Mouse (Mus musculus) thymus, postnatal 10 days (tissue): ENCODE results near the gene Ddc.

Source experiments
- DNase-seq, 2 experiments: peaks; one replicate each; pipeline ENCODE4 v3.0.0; 2021; ENCODE audit warnings: low spot score in 2 of 2

Gene Ddc

GRCm38 (mm10) chr11:11905518-11905917 is 7.6 kb upstream of the Ddc start:
- no peak for DNase-seq

GRCm38 (mm10) chr11:11904995-11905394 is 7.1 kb upstream of the Ddc start:
- no peak for DNase-seq

GRCm38 (mm10) chr11:11901509-11901908 is 3.6 kb upstream of the Ddc start:
- no peak for DNase-seq

- no peak for DNase-seq
Observed at GRCm38 (mm10) chr11:11898496-11898895, 552 bp upstream of the Ddc start.

DNA sequence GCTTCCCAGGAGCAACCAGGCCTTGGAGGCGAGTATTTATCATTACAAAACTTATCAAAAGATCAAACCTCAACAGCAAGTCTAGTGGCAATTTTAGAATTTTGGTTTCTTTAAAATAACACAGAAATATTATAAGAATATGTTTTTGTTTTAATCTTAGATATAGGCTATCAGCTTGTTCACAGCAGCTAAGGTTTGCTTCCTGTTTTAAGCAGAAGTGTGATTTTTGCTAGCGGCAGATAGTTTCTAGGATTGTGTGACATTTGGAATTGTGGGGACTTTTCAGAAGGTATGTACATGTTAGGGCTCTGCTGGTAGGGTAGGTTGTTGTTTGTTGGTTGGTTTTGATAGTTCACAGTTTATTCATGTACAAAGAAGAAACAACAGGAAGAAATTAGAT is 2.5 kb downstream of the Ddc start:
- no peak for DNase-seq

GRCm38 (mm10) chr11:11893769-11894168 is 4.2 kb downstream of the Ddc start:
- DNase-seq = no peak

- DNase-seq = no peak
Observed at GRCm38 (mm10) chr11:11892993-11893602, 4.8 kb downstream of the Ddc start.

DNA sequence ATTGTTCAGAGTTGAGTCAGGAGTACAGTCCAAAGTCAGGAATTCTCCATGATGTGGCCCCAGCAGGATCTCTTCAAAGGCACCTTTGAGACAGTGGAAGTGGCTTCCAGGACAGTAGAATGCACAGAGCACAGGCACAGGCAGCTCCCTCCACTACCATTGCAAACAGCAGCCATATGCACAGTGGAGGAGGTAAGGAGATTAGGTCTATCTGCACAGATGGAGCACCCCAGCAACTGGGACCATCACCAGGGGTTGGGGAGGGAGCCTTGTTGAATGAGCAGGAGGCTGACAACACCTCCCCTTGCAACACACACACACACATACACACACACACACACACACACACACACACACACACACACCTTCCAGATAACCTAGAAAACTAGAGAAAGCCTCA is 6.1 kb downstream of the Ddc start:
- DNase-seq = no peak

GRCm38 (mm10) chr11:11890139-11890741 is 7.7 kb downstream of the Ddc start:
- DNase-seq = no peak

DNA sequence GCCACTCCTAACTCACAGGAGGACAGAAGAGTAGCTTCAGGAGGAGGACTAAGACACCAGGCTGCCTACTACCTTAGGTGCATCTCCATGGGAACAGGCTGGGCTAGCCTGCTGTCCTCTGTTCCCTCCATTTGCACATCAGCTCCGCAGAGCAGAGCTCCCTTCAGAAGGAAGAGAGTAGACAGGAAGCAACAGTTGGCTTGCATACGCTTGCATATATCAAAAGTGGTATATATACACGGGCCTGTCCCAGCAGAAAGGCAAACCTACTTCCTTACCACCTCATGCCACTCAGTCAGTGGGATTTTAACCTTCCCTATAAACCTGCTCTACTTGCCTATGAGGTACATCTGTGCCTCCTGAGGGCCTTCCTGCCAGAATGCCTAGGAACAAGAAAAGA is 9.2 kb downstream of the Ddc start:
- no peak for DNase-seq

- DNase-seq = no peak
Observed at GRCm38 (mm10) chr11:11888051-11888450, 9.9 kb downstream of the Ddc start.

DNA sequence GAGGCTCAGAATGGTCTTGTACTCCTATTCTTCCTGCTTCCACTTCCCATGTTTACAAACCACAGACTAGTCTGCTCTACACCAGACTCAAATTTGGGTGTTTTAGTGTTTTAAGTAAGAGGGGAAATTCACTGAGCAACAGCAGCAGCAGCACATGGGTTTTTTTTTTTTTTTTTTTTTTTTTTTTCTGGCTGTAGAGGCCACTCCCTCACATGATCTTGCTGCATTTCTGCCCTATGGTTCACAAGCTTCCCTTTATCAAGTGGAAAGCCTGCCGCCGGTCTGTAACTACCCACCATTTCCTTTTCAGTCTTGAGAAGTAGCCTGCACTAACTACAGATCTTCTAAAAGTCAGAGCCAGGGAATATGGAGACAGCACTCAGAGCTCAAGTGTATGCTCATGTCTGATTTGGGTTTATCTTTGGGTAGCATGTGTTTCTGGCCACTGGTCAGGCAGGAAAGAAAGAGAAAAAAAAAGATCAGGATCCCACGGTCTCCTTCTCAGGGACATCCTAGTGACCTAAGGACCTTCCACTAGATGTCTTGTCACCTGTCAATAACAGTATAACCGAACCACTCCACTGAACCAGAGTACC is 11.4 kb downstream of the Ddc start:
- no peak for DNase-seq

DNA sequence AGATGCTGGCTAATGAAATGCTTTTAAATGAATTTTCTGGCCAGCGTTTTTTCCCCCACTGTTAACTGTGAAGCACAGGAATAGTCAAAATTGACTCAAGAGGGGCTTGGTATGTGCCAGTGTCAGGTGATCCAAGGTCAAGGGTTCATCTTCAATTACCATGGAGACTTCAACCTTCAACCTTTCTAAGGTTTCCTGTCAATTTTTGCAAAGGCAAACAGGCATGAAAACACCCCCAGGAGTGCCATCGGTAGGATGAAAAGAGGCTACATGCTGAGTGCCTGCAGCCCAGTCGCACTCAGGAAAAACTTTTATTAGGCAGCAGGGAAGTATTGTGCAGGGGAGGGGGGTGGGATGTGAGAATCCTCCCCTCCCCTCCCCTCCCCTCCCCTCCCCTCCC is 12.0 kb downstream of the Ddc start:
- no peak for DNase-seq

DNA sequence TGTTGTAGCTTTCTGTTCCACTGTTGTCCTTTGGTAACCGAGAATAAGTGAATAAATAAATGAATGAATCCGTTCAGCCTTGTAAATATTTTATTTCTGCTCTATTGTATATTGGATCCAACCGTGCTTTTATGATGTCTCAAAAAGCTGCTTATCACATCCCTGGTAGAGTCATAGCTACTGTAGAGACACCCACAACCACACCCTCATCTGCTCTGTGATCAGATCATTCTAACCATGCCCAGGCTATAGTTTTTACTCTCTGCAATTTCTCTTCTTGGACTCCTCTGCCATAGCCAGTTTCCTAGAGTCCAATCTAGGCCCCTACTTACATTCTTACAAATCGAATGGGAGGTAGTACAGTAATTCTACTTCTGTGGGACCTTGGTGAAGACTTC is 12.7 kb downstream of the Ddc start:
- DNase-seq = no peak

DNA sequence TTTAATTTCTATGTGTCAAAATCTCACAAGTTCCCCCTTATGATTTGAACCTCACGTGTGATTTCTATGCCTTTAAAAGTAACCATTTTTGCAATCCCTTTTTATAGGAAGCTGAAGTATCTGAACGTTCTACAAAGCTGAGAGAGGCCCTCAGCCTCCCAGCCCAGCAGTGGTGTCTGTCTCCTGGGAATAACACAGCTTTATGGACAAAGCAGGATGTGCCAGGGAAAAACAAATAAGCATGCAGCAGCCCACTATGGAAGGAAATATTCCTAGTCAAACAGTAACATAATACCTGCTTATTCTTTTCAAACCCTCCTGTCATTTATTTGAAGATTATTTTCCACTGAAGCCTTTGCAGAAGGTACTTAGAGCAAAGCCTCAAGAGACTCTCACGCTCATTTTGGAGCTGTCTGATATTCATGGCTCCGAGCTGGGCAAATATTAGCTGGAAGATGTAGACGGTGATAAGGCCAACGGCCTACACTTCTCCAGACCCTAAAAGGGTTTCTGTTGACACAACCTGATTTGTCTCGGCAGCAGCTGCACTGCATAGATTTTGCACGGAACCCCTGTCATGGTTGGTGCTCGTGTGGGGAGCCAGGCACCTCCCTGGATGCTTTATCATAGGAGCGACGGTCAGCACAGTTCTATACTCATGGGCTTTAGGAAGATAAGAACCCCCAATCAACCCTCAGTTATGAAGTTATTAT is 13.3 kb downstream of the Ddc start:
- DNase-seq = no peak

DNA sequence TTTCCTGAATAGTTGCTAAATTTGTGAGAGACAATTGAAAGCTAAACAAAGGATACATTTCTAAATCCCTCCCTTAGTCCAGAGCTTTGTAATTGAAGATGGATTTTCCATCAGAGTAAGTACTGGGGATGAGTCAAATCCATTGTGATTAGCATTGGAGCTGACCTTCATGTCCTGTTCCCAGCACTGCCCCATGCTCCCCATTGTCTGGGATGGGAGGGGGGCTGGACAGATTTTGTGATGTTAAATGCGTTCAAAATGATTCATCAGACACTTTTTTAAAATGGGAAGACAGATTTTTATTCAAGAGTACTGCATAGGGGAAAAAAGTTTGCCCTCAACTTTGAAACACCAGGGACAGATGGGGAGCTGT is 16.2 kb downstream of the Ddc start:
- DNase-seq = no peak

DNA sequence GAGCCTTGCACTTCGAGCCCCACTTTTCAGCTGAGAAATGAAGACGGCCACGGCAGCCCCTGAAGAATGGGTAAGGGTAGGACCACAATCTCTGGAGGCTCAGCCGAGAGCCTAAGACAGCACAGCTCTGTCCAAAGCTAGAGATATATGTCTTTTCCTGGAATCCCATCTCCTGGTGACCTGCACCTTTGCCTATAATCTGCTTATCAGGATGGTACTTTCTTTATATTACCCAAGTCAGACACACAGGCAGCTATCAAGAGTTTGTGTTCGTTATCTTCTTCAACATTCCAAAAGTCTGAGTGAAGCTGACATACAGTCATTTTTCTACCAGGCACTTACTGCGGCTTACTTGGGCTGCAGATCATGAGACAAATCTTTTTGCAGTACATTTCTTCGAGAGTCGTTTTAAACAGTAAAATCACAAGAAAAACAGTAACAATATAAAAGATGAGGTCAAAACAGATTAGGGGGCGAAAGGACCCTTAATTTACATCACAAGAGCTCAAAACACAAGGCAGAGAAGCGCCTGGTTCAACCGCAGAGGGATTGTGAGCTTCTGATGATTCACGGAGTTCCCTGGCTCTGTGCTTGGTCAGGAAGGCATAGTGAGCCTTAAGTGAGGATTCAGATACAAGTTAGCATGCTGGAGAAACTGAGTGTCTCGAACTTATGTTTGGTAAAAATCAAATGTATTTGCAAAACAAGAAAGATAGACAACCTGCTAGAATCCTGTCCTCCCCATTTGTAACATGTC is 16.7 kb downstream of the Ddc start:
- DNase-seq = no peak

- DNase-seq = no peak
Observed at GRCm38 (mm10) chr11:11880351-11880750, 17.6 kb downstream of the Ddc start.

DNA sequence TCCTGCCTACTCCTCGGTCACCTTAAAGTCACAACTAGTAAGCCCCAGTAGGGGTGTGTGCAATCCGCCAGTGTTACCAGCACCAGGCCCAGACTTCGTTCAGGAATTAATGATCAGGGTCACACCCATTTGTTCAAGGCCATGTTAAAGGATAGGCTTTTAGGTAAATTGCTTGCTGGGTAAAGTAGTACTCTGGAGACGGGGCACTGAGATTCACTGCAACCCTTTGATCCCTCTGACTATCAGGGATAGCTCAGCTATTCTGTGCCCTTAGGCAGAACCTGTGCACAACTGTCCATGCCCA is 18.3 kb downstream of the Ddc start:
- DNase-seq = no peak

DNA sequence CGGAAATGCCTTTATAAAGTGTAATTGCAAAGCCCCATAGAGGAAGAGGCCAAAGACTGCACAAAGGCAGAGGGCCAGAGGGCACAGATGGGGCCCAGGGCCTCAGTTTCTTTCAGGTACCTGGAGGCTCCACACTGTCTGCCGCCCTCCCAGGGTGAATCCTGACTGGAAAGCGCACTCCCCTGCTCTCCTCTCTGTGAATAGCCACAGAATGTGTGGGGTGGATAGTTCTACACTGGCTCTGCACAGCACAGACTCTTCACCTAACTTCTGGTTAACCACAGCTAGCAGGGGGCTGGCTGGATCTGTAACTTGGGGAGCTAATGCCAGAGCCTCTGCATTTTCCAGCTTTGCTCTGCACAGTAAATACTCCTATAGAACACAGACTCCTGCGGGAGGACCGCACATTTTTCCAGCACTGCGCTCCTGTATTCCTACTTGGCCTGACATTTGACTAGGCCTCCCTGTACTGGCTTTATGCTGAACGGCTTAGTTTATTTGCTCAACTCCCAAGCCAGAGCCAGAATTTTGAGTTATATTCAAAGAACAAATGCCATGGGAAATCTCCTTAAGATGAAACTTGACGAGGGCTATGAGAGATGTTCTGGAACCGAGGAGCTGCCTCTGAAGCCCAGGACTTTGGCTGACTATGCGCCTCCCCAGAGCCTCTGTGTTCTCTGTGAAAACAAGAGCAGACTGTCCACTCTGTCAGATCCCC is 18.8 kb downstream of the Ddc start:
- peak in 1 of 2 experiments; percentile 4 for DNase-seq

GRCm38 (mm10) chr11:11878278-11878980 is 19.5 kb downstream of the Ddc start:
- DNase-seq = peak in 1 of 2 experiments; percentile 12
